Mouse (Mus musculus): ENCODE data around the gene Cacng7. TPM values are rescaled to one million over a fixed set of nuclear protein-coding genes. Genes with fewer than 3 reads are reported as not detected.

The Cacng7 gene
- polyA plus RNA-seq, 1 experiment from 2014 or later = 3.4 TPM

DNA sequence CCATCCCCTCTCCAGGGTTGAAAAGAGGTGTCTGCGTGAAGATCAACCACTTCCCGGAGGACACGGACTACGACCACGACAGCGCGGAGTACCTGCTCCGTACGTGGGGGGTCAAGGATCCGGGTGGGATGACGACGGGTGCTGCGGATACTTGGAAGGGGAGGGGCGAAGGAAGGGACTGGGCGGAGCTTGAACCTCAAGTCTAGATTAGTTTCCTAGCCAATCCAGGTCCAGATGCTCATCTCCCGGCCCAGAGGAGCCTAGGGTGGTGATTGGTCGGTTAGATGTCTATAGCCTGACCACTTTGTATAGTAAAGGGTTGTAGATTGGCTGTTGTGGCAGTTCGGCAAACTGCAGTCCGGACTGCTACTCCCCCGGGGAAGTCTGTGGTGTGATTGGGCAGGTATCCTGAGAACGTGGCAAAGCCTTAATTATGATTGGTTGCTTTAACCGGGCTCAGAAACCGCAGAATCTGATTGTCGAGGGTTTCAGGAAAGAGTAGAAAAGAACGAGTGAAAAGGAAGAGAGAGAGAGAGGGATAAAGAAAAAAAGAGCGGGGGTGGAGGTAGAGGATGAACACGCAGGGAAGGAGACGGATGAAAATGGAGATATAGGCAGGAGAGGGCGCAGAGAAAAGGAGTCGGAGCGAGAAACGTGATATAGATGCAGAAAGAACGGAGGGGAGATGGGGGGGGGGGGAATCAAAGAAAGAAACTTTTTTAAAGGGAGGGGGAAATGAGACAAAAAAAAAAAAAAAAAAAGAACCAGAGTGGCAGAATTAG is 78.6 kb downstream of the Cacng7 start:
- Histone ChIP-seq H3K4me2 (replicated peaks) (peak overlapping the region; percentile 89), H3K4me3 (replicated peaks; ENCODE audit: low read length) (peak overlapping the region; percentile 30), H3K9ac (peak overlapping the region; percentile 50), H3K9me3 (ENCODE audit: control insufficient read depth, low read length) (no peaks in the 10 kb centered on the region), H3K36me3 (replicated peaks; ENCODE audit: control insufficient read depth, insufficient read depth) (no peaks in the 10 kb centered on the region), H3K27ac (no peak overlapping the region), H3K4me1 (replicated peaks; ENCODE audit: control insufficient read depth, insufficient read depth, low read length) (peaks cover 11% of the 10 kb centered on the region; the same call in 1 of the 2 replicates), H3K27me3 (ENCODE audit: control insufficient read depth, insufficient read depth, low read length) (peaks cover 32% of the 10 kb centered on the region)
- WGBS = under 1% methylated on average over 33 of the region's 33 CpGs
- peak; percentile 92 for ATAC-seq (ENCODE audit: low FRiP score)
- peak; percentile 70 for DNase-seq (ENCODE audit: low spot score)

DNA sequence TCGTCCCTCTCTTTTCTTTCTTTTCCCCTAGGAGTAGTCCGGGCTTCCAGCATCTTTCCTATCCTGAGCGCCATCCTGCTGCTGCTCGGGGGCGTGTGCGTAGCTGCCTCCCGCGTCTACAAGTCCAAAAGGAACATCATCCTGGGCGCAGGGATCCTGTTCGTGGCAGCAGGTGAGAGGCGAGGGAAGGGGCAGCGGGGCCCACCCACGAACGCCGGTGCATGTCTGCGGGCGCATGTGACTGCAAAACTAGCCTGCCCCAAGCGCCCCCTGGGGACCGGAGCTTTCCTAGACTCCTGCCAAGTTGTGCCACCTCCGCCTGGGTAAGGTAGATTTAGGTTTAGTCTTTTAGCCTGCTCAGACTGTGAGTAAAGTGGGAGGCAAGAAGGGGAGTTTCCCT is 79.3 kb downstream of the Cacng7 start:
- Histone ChIP-seq H3K36me3 (replicated peaks; ENCODE audit: control insufficient read depth, insufficient read depth) (no peaks in the 10 kb centered on the region), H3K4me2 (replicated peaks) (peak overlapping the region; percentile 89), H3K9me3 (ENCODE audit: control insufficient read depth, low read length) (no peaks in the 10 kb centered on the region), H3K4me1 (replicated peaks; ENCODE audit: control insufficient read depth, insufficient read depth, low read length) (peaks cover 11% of the 10 kb centered on the region; the same call in 1 of the 2 replicates), H3K27ac (no peak overlapping the region), H3K4me3 (replicated peaks; ENCODE audit: low read length) (peak overlapping the region; percentile 30), H3K27me3 (ENCODE audit: control insufficient read depth, insufficient read depth, low read length) (peaks cover 39% of the 10 kb centered on the region), H3K9ac (peak overlapping the region; percentile 50)
- DNase-seq (ENCODE audit: low spot score) = no peak
- WGBS = 2% methylated on average over 20 of the region's 20 CpGs
- no peak for ATAC-seq (ENCODE audit: low FRiP score)

DNA sequence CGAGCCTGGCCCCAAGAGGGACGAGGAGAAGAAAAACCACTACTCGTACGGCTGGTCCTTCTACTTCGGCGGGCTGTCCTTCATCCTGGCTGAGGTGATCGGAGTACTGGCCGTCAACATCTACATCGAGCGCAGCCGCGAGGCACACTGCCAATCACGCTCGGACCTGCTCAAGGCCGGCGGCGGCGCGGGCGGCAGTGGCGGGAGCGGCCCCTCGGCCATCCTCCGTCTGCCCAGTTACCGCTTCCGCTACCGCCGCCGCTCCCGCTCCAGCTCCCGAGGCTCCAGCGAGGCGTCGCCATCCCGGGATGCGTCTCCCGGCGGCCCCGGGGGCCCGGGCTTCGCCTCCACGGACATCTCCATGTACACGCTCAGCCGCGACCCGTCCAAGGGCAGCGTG is 82.1 kb downstream of the Cacng7 start:
- no peaks in the 10 kb centered on the region for H3K9me3 ChIP-seq (ENCODE audit: control insufficient read depth, low read length)
- peak overlapping the region; percentile 73 for H3K9ac ChIP-seq
- no peak overlapping the region for H3K27ac ChIP-seq
- peak overlapping the region; percentile 60 for H3K4me3 ChIP-seq (replicated peaks; ENCODE audit: low read length)
- peaks cover 11% of the 10 kb centered on the region; the same call in 1 of the 2 replicates for H3K4me1 ChIP-seq (replicated peaks; ENCODE audit: control insufficient read depth, insufficient read depth, low read length)
- H3K4me2 ChIP-seq (replicated peaks) = peak overlapping the region; percentile 98
- under 1% methylated on average over 46 of the region's 47 CpGs for WGBS
- H3K36me3 ChIP-seq (replicated peaks; ENCODE audit: control insufficient read depth, insufficient read depth) = no peaks in the 10 kb centered on the region
- no peak for DNase-seq (ENCODE audit: low spot score)
- H3K27me3 ChIP-seq (ENCODE audit: control insufficient read depth, insufficient read depth, low read length) = peaks cover 43% of the 10 kb centered on the region
- ATAC-seq (ENCODE audit: low FRiP score) = 0 out of 2 replicates have a peak, but pooled peaks have one; percentile 0

DNA sequence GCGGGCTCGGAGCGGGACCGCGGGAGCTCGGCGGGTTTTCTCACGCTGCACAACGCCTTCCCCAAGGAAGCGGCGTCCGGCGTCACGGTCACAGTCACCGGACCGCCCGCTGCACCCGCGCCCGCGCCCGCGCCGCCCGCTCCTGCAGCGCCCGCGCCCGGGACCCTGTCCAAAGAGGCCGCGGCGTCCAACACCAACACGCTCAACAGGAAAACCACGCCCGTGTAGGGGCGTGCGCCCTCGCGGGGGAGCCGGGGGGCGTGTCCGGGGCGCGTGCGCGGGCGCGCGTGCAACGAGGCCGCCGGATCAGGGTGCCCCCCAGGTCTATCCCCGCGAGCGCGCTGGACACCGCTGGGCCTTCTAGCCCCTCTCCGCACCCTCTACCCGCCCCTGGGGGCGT is 82.6 kb downstream of the Cacng7 start:
- DNase-seq (ENCODE audit: low spot score) = no peak
- peak; percentile 12; the same call in 1 of the 2 replicates for ATAC-seq (ENCODE audit: low FRiP score)
- Histone ChIP-seq H3K4me1 (replicated peaks; ENCODE audit: control insufficient read depth, insufficient read depth, low read length) (peaks cover 11% of the 10 kb centered on the region; the same call in 1 of the 2 replicates), H3K9me3 (ENCODE audit: control insufficient read depth, low read length) (no peaks in the 10 kb centered on the region), H3K27me3 (ENCODE audit: control insufficient read depth, insufficient read depth, low read length) (peaks cover 43% of the 10 kb centered on the region), H3K4me2 (replicated peaks) (peak overlapping the region; percentile 98), H3K27ac (no peak overlapping the region), H3K9ac (peak overlapping the region; percentile 73), H3K36me3 (replicated peaks; ENCODE audit: control insufficient read depth, insufficient read depth) (no peaks in the 10 kb centered on the region), H3K4me3 (replicated peaks; ENCODE audit: low read length) (peak overlapping the region; percentile 60)
- WGBS = under 1% methylated on average over 45 of the region's 60 CpGs

Small RNA genes lying within 50 kb of the gene (microRNA-seq; reads per million reads assigned to microRNA genes)
- gene Gm23450 = 28.3 reads per million, percentile 38 among the genes with 10 or more reads in this experiment

Other genes with a start within 250 kb of the Cacng7 start
- not detected in 2 replicates for gene AU018091, start 163.8 kb upstream of the Cacng7 start, polyA plus RNA-seq (2014; fragmentation: Nextera tagmentation; extraction: Ambion mirVana)
- 0.07 TPM in 1 of 2 replicates, not detected in the other for gene Nlrp12, start 83.2 kb upstream of the Cacng7 start, polyA plus RNA-seq (2014; fragmentation: Nextera tagmentation; extraction: Ambion mirVana)
- 40.1 and 43.6 TPM in 2 replicates for gene Myadm, start 43.9 kb upstream of the Cacng7 start, polyA plus RNA-seq (2014; fragmentation: Nextera tagmentation; extraction: Ambion mirVana)
- 1.1 and 1.6 TPM in 2 replicates for gene Prkcg, start 43.8 kb upstream of the Cacng7 start, polyA plus RNA-seq (2014; fragmentation: Nextera tagmentation; extraction: Ambion mirVana)
- 9.6 and 11.5 TPM in 2 replicates for gene Cacng8, start 57.7 kb downstream of the Cacng7 start, polyA plus RNA-seq (2014; fragmentation: Nextera tagmentation; extraction: Ambion mirVana)
- not detected in 2 replicates for gene Cacng6, start 91.2 kb downstream of the Cacng7 start, polyA plus RNA-seq (2014; fragmentation: Nextera tagmentation; extraction: Ambion mirVana)
- not detected in 2 replicates for gene Tarm1, start 169.7 kb downstream of the Cacng7 start, polyA plus RNA-seq (2014; fragmentation: Nextera tagmentation; extraction: Ambion mirVana)